Mouse (Mus musculus) limb, embryonic 15.5 days (tissue): ENCODE measurements around the gene Fbxw11. TPM values are rescaled to one million over a fixed set of nuclear protein-coding genes. Genes with fewer than 3 reads are reported as not detected.
"Not testable (repeated sequence)": the region's sequence is repeated elsewhere in the genome, so short reads cannot be mapped to it uniquely, and the experiment has no call there.

Experiments used
- ATAC-seq: fragments of 200-750 bp; cut with Nextera tagmentation; 2 replicates; pipeline ENCODE4 v1.8.0; 2017; ENCODE audit warnings: low read depth, moderate TSS enrichment; ENCODE audit not compliant: insufficient number of reproducible peaks, low FRiP score, low TSS enrichment
- H3K27ac ChIP-seq: fragments of 300-500 bp; sonication (generic); 2 replicates; pipeline ENCODE4 v1.5.1; 2015; ENCODE audit warnings: moderate library complexity, mild to moderate bottlenecking, inconsistent platforms
- H3K27me3 ChIP-seq: fragments of 300-500 bp; sonication (generic); 2 replicates; pipeline ENCODE4 v1.6.1; 2015; ENCODE audit warnings: inconsistent platforms
- H3K36me3 ChIP-seq: fragments of 300-500 bp; sonication (generic); 2 replicates; pipeline ENCODE4 v1.6.1; 2015; ENCODE audit warnings: inconsistent platforms
- H3K4me1 ChIP-seq: fragments of 300-500 bp; sonication (generic); 2 replicates; pipeline ENCODE4 v1.6.1; 2015; ENCODE audit warnings: inconsistent platforms
- H3K4me2 ChIP-seq: fragments of 300-500 bp; sonication (generic); 2 replicates; pipeline ENCODE4 v1.6.1; 2015; ENCODE audit warnings: mild to moderate bottlenecking, inconsistent platforms
- H3K4me3 ChIP-seq: fragments of 300-500 bp; sonication (generic); 2 replicates; pipeline ENCODE4 v1.5.1; 2015; ENCODE audit warnings: mild to moderate bottlenecking, inconsistent platforms
- H3K9ac ChIP-seq: fragments of 300-500 bp; sonication (generic); 2 replicates; pipeline ENCODE4 v1.6.1; 2015; ENCODE audit warnings: inconsistent platforms
- H3K9me3 ChIP-seq: fragments of 300-500 bp; sonication (generic); 2 replicates; pipeline ENCODE4 v1.6.1; 2016; ENCODE audit warnings: inconsistent platforms
- WGBS: fragments of 180-500 bp; shearing (Covaris S2); methylation state at CpG from one replicate; pipeline ENCODE4 v1.1.7; 2015; 5-methylcytosine and 5-hydroxymethylcytosine counted together
- polyA plus RNA-seq: library from polyadenylated mRNA; unstranded; fragments of >200 nt; fragmentation: Nextera tagmentation; extraction: Ambion mirVana; gene quantifications from 2 replicates; pipeline ENCODE4 v1.2.1, GENCODE M21; 2015

Fbxw11 gene
- polyA plus RNA-seq, 1 experiment from 2014 or later, result 76.9 TPM

DNA sequence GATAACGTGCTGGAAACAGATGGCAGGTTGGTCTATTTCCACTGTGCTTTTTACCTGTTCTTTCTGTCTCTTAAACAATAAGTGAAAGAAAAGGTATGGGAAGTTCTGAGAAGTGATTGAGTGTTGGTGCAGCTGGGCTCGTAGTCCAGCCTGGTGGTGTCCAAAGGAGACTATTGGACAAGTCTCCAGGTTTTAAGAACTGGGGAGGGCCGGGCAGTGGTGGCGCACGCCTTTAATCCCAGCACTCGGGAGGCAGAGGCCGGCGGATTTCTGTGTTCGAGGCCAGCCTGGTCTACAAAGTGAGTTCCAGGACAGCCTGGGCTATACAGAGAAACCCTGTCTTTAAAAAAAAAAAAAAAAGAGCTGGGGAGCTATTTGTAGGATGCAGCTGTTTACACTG is 75.2 kb downstream of the Fbxw11 start:
- not testable (repeated sequence) for H3K9ac ChIP-seq, H3K9me3 ChIP-seq, H3K4me2 ChIP-seq, ATAC-seq, H3K36me3 ChIP-seq, H3K27ac ChIP-seq, H3K27me3 ChIP-seq, H3K4me3 ChIP-seq
- peaks cover 10% of the 10 kb centered on the region; the same call in 1 of the 2 replicates for H3K4me1 ChIP-seq
- 95% methylated on average over 9 of the region's 9 CpGs for WGBS

DNA sequence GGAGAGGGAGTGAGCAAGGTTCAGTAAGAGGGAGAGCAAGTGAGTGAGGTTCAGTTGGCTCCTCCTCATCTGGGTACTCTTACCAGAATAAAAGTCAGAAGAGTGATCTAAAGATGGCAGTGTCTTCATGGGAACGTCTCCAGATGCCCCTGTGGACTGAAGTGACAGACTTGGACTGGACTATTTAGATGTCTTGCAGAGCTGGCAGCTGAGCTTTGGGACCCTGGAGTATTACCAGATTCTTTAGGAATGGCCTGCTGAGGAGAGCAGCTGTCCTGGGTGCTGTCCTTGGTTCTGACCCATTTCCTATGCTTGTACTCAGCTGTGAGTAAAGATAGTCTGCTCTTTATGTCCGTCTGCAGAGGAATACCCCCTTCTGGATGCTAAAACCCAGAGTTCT is 75.8 kb downstream of the Fbxw11 start:
- ATAC-seq, result no peak
- peaks cover 2% of the 10 kb centered on the region; the same call in 1 of the 2 replicates for H3K36me3 ChIP-seq
- 49% methylated on average over 2 of the region's 2 CpGs for WGBS
- no peaks in the 10 kb centered on the region for H3K27me3 ChIP-seq
- H3K4me1 ChIP-seq, result peaks cover 10% of the 10 kb centered on the region; the same call in 1 of the 2 replicates
- no peak overlapping the region for H3K27ac ChIP-seq
- H3K4me2 ChIP-seq, result no peak overlapping the region
- H3K4me3 ChIP-seq, result no peak overlapping the region
- H3K9me3 ChIP-seq, result no peaks in the 10 kb centered on the region
- no peak overlapping the region for H3K9ac ChIP-seq

DNA sequence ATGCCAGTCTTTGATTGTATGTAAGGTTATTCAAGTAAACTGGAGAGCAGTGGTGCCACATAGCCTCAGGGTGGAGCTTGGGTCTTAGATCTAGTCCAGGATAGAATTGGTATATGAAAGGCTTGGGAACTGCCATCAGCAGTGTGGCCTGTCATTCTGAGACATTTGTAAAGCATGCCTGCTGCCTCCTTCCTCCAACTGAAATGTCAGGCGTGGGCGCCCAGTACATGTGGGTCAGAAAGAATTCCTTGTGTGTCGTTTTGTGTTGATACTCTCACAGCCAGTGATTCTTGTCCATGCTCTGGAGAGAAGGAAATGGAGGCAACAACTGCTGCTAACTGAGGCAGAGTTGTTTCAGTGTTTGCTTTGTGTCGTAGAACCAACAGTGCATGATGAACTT is 76.5 kb downstream of the Fbxw11 start:
- Histone ChIP-seq H3K36me3 (no peaks in the 10 kb centered on the region), H3K27ac (no peak overlapping the region), H3K9ac (no peak overlapping the region), H3K4me1 (peaks cover 10% of the 10 kb centered on the region; the same call in 1 of the 2 replicates), H3K27me3 (no peaks in the 10 kb centered on the region), H3K9me3 (no peaks in the 10 kb centered on the region), H3K4me3 (no peak overlapping the region), H3K4me2 (no peak overlapping the region)
- no peak for ATAC-seq
- 91% methylated on average over 4 of the region's 4 CpGs for WGBS

DNA sequence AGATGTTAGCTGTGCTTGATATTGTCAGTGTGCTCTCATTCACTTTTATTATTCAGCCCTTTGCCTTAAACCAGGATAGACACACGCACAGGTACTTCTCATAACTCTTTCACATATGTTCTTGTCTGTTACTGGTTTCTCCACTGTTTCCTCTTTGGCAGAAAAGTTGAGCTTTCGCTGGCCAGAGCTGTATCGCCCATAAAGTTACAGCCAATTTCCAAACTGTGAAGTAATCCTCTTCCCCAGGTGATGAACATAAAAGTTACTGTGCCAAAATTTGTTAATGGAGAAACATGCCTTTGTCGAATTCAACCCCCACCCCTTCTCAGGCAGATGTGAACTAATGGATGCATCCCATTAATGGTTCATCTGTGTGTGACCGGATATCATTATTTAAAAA is 80.1 kb downstream of the Fbxw11 start:
- H3K4me3 ChIP-seq, result no peak overlapping the region
- ATAC-seq, result no peak
- WGBS, result 53% methylated on average over 5 of the region's 5 CpGs
- H3K27ac ChIP-seq, result no peak overlapping the region
- H3K36me3 ChIP-seq, result 0 out of 2 replicates have a peak, but pooled peaks cover 3% of the 10 kb centered on the region
- H3K4me2 ChIP-seq, result no peak overlapping the region
- peaks cover 15% of the 10 kb centered on the region; the same call in 1 of the 2 replicates for H3K4me1 ChIP-seq
- no peaks in the 10 kb centered on the region for H3K27me3 ChIP-seq
- no peak overlapping the region for H3K9ac ChIP-seq
- H3K9me3 ChIP-seq, result no peaks in the 10 kb centered on the region

DNA sequence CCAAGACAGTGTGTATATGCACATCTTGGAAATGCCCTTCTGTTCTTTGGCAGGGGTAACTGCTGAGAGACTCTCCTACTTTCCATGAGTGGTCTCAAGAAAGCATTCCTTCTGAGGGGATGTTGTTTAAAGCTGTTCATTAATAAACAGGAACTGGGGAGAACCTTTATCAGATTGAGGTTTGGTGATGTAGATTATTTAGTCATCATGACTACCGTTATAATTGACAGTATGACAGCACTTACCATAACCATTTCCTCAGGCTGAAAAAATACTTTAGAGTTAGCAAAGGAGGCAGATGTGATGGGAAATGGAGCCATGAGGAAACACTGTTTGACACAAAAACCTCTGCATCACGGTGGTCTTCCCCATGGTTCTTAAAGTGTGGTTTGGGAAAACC is 80.8 kb downstream of the Fbxw11 start:
- WGBS, result 73% methylated on average over 2 of the region's 2 CpGs
- Histone ChIP-seq H3K9me3 (no peaks in the 10 kb centered on the region), H3K4me1 (peaks cover 15% of the 10 kb centered on the region; the same call in 1 of the 2 replicates), H3K4me3 (no peak overlapping the region), H3K4me2 (no peak overlapping the region), H3K36me3 (peaks cover 3% of the 10 kb centered on the region; the same call in 1 of the 2 replicates), H3K27me3 (no peaks in the 10 kb centered on the region), H3K27ac (no peak overlapping the region), H3K9ac (no peak overlapping the region)
- ATAC-seq, result no peak

DNA sequence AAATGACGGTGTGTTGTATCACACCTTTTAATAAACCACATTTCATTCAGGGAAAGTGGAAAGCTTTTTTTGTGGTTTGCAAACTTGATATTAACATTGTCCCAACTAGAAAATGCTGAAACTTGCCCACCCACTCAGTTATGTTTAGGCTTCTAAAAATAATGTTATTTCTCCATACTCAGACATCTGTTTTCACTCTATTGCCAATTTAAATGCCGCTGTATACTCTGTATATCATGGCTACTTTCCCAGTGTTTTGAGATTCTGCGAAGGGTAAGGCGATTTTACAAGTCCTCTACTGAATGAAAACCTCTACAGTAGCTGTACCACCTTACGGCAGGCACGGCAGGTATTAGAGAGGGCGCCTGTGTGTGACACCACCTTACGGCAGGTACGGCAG is 82.6 kb downstream of the Fbxw11 start:
- ATAC-seq, result no peak
- Histone ChIP-seq H3K27me3 (no peaks in the 10 kb centered on the region), H3K36me3 (peaks cover 3% of the 10 kb centered on the region; the same call in 1 of the 2 replicates), H3K4me1 (peaks cover 15% of the 10 kb centered on the region; the same call in 1 of the 2 replicates), H3K9ac (no peak overlapping the region), H3K9me3 (no peaks in the 10 kb centered on the region), H3K4me3 (no peak overlapping the region), H3K4me2 (no peak overlapping the region), H3K27ac (peak overlapping the region; percentile 68)
- 53% methylated on average over 9 of the region's 9 CpGs for WGBS

DNA sequence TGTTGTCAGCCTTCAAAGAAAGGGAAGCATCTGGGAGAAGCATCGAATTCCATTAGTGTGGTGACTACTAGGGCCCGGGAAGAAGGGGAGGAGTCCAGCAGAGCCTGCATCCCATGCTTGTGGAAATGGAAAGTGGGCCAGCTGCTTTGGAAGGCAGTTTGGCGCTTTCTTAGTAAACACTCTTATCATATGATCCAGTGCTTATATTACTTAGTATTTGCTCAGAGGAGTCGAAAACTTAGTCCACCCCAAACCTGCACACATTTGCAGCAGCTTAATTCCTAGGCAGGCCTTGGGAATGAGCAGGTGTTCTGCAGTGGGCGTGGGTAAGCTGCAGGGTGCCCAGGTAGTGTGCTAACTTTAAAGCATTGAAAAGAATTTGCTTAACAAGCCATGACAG is 89.9 kb downstream of the Fbxw11 start:
- peaks cover 49% of the 10 kb centered on the region for H3K36me3 ChIP-seq
- ATAC-seq, result no peak

DNA sequence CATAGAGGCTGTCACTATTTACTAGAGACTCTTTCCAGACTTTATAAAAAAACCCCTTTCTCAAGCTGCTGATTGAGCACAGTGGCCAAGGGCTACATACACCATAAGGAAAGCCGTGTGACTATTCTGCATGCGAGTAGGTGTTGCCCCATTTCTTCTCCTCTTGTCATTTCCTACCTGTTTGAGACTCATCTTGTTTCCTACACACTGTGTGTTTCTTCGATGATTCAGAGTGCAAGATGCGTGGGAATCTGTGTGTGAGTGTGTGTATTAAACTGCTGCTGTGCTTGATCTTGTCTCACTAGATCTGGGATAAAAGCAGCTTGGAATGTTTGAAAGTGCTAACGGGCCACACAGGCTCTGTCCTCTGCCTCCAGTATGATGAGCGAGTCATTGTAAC is 90.7 kb downstream of the Fbxw11 start:
- H3K4me2 ChIP-seq, result no peak overlapping the region
- H3K27me3 ChIP-seq, result no peaks in the 10 kb centered on the region
- 89% methylated on average over 6 of the region's 6 CpGs for WGBS
- no peaks in the 10 kb centered on the region for H3K9me3 ChIP-seq
- ATAC-seq, result no peak
- H3K9ac ChIP-seq, result no peak overlapping the region
- no peak overlapping the region for H3K27ac ChIP-seq
- no peaks in the 10 kb centered on the region for H3K4me1 ChIP-seq
- no peak overlapping the region for H3K4me3 ChIP-seq
- peaks cover 56% of the 10 kb centered on the region for H3K36me3 ChIP-seq

More for the DNA sequence above, 89.9 kb downstream of the Fbxw11 start:
- Histone ChIP-seq H3K4me2 (no peak overlapping the region), H3K4me3 (no peak overlapping the region), H3K27me3 (no peaks in the 10 kb centered on the region), H3K4me1 (no peaks in the 10 kb centered on the region), H3K9me3 (no peaks in the 10 kb centered on the region), H3K9ac (no peak overlapping the region), H3K27ac (no peak overlapping the region)
- WGBS, result 60% methylated on average over 5 of the region's 5 CpGs

DNA sequence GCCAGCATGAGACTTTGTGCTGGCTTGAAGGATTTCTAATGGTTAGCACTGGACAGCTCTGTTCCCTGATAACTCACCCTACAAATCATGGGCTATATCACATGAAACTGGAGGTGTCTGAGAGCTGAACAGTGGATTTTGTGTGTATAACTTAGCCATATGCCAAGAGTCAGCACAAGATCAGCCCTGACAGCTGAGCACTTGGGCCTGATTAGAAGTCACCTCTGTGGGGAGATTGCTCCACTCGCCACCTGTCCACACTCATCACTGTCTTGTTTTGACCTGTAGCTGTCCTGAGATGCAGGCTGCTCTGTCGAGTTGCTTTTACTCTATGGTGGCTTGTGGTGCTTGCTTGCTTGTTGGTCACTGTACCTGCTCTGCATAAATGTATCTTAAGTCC is 93.8 kb downstream of the Fbxw11 start:
- Histone ChIP-seq H3K4me2 (no peak overlapping the region), H3K4me1 (no peaks in the 10 kb centered on the region), H3K27me3 (no peaks in the 10 kb centered on the region), H3K9ac (no peak overlapping the region), H3K36me3 (peaks cover 78% of the 10 kb centered on the region), H3K27ac (no peak overlapping the region), H3K9me3 (no peaks in the 10 kb centered on the region), H3K4me3 (no peak overlapping the region)
- no peak for ATAC-seq
- WGBS, result 87% methylated on average over 2 of the region's 2 CpGs

DNA sequence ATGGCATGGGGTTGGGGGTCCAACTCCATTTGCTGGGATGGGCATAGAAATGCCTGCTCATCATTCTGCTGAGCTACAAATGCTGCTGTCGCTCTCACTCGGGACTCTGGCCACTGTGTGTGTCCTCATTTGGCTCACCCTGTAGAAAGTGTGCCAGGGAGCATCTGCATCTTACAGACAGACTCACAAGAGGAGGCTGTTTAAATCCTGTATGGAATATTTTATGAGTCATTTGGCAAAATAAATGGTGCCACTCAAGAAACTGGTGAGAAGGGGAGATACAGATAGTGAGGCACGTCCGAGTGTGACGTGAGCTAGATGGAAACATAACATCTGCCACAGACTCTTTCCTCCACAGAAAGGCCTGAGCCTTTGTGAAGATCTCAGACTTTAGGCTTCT is 95.2 kb downstream of the Fbxw11 start:
- Histone ChIP-seq H3K27me3 (no peaks in the 10 kb centered on the region), H3K36me3 (peaks cover 84% of the 10 kb centered on the region), H3K4me1 (no peaks in the 10 kb centered on the region), H3K4me2 (no peak overlapping the region), H3K9ac (no peak overlapping the region), H3K4me3 (no peak overlapping the region), H3K9me3 (no peaks in the 10 kb centered on the region), H3K27ac (no peak overlapping the region)
- 88% methylated on average over 5 of the region's 5 CpGs for WGBS
- ATAC-seq, result no peak

DNA sequence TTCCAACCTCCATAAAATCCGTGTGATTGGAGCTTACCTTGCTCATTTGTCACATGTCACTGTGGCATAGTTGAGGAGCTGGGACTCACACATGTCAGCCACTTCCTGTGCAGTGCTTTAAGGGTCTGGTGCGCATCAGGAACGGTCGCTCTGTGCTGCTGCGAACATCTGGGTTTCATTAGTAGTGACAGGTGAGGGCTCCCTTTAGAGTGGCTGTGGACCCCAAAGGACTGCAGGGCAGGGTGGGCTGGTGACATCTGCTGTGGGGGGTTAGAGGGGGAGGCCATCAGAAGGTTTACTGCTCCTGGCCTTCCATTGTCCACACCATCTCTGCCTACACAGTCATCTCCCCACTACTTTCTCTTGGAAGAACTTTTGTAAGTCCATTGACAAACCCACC is 101.4 kb downstream of the Fbxw11 start:
- Histone ChIP-seq H3K27me3 (no peaks in the 10 kb centered on the region), H3K9ac (no peak overlapping the region), H3K27ac (no peak overlapping the region), H3K36me3 (peaks cover 76% of the 10 kb centered on the region), H3K4me1 (no peaks in the 10 kb centered on the region), H3K4me2 (no peak overlapping the region), H3K4me3 (no peak overlapping the region), H3K9me3 (no peaks in the 10 kb centered on the region)
- 35% methylated on average over 5 of the region's 5 CpGs for WGBS
- no peak for ATAC-seq

DNA sequence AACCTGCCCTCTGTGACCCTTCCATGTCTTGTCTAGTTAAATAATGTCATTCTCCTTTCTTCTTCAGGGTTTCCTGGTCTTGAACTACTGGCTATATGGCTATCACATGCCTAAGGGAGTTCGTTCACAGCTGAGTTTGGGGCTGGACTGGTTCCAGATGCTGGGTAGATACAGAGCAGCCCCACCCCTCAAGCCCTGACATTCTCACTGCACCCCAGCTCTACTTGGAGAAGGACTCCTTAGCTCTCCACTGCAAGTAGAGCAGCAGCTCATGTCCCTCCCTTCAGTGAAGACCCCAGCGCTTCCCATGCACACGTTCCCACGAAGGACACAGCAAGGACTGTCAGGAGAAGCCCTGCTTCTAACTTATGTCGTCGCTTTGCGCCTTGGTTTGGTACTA is 101.9 kb downstream of the Fbxw11 start:
- no peak for ATAC-seq
- WGBS, result 84% methylated on average over 7 of the region's 7 CpGs
- H3K36me3 ChIP-seq, result peaks cover 70% of the 10 kb centered on the region
- no peaks in the 10 kb centered on the region for H3K27me3 ChIP-seq
- no peak overlapping the region for H3K4me2 ChIP-seq
- no peak overlapping the region for H3K4me3 ChIP-seq
- no peaks in the 10 kb centered on the region for H3K4me1 ChIP-seq
- no peak overlapping the region for H3K27ac ChIP-seq
- H3K9ac ChIP-seq, result no peak overlapping the region
- no peaks in the 10 kb centered on the region for H3K9me3 ChIP-seq

DNA sequence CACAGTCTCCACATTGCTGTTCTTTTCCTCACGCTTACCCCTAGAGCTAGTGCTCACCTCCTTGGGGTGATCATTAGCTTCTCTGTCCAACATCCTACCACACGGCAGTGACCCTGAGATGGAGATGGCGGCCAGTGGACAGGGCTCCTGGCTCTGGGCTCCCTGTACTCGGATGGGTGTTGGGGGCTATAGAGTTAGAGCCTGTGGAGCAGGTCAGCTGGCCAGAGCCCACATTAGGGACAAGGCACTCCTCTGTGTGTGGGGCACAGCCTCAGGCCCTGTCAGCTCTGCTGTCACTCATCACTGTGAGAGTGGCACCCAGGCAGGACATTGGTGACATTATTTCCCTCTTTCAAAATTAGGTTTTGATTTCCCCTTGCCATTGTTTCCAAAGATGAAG is 102.9 kb downstream of the Fbxw11 start:
- H3K27me3 ChIP-seq, result no peaks in the 10 kb centered on the region
- H3K9ac ChIP-seq, result no peak overlapping the region
- H3K4me1 ChIP-seq, result no peaks in the 10 kb centered on the region
- H3K4me2 ChIP-seq, result no peak overlapping the region
- no peaks in the 10 kb centered on the region for H3K9me3 ChIP-seq
- no peak overlapping the region for H3K27ac ChIP-seq
- peaks cover 62% of the 10 kb centered on the region for H3K36me3 ChIP-seq
- no peak for ATAC-seq
- 93% methylated on average over 4 of the region's 4 CpGs for WGBS
- no peak overlapping the region for H3K4me3 ChIP-seq
